Mouse (Mus musculus) midbrain, postnatal 0 days (tissue): ENCODE results near the gene Lce1c. TPM values are rescaled to one million over a fixed set of nuclear protein-coding genes. Genes with fewer than 3 reads are reported as not detected.
"Not testable (repeated sequence)": the region's sequence is repeated elsewhere in the genome, so short reads cannot be mapped to it uniquely, and the experiment has no call there.

ENCODE experiments used
- ATAC-seq: fragments of 200-750 bp; cut with Nextera tagmentation; 2 replicates; pipeline ENCODE4 v1.8.0; 2017; ENCODE audit warnings: moderate number of reproducible peaks, mild to moderate bottlenecking, moderate TSS enrichment, moderate library complexity; ENCODE audit not compliant: low FRiP score
- DNase-seq: peaks from one replicate; pipeline ENCODE4 v3.0.0-alpha.2; 2015; ENCODE audit warnings: low spot score
- H3K27ac ChIP-seq: fragments of 300-500 bp; sonication (generic); 2 replicates; pipeline ENCODE4 v1.5.1; 2014; ENCODE audit warnings: low read depth, mild to moderate bottlenecking, low read length, mixed read lengths
- H3K27me3 ChIP-seq: fragments of 300-500 bp; sonication (generic); 2 replicates; pipeline ENCODE4 v1.6.1; 2014; ENCODE audit warnings: low read length, control low read depth, mixed read lengths; ENCODE audit not compliant: insufficient read depth
- H3K36me3 ChIP-seq: fragments of 300-500 bp; sonication (generic); 2 replicates; pipeline ENCODE4 v1.6.1; 2014; ENCODE audit warnings: low read length, control low read depth, mixed read lengths; ENCODE audit not compliant: insufficient read depth
- H3K4me1 ChIP-seq: fragments of 300-500 bp; sonication (generic); 2 replicates; pipeline ENCODE4 v1.6.1; 2014; ENCODE audit warnings: mild to moderate bottlenecking, control low read depth, antibody characterized with exemption, low read length, mixed read lengths; ENCODE audit not compliant: insufficient read depth
- H3K4me2 ChIP-seq: fragments of 300-500 bp; sonication (generic); 2 replicates; pipeline ENCODE4 v1.6.1; 2014; ENCODE audit warnings: low read depth, mild to moderate bottlenecking, low read length, mixed read lengths; ENCODE audit not compliant: poor library complexity, severe bottlenecking
- H3K4me3 ChIP-seq: fragments of 300-500 bp; sonication (generic); 2 replicates; pipeline ENCODE4 v1.5.1; 2014; ENCODE audit warnings: low read depth, mild to moderate bottlenecking, low read length, moderate library complexity
- H3K9ac ChIP-seq: fragments of 300-500 bp; sonication (generic); replicated peaks from 2 replicates; pipeline ENCODE4 v1.6.1; 2014; ENCODE audit warnings: mild to moderate bottlenecking, low read length, moderate library complexity, mixed read lengths; ENCODE audit not compliant: poor library complexity, severe bottlenecking
- H3K9me3 ChIP-seq: fragments of 300-500 bp; sonication (generic); 2 replicates; pipeline ENCODE4 v1.6.1; 2016; ENCODE audit warnings: low read length, control low read depth
- CTCF ChIP-seq: IDR thresholded peaks from 2 replicates; pipeline ENCODE4 v1.5.1; 2016; ENCODE audit warnings: antibody characterized with exemption, mild to moderate bottlenecking
- WGBS: fragments of 180-500 bp; shearing (Covaris S2); extraction: QIAGEN DNeasy Blood & Tissue Kit; methylation state at CpG from one replicate; pipeline ENCODE4 v1.1.7; 2014; 5-methylcytosine and 5-hydroxymethylcytosine counted together
- polyA plus RNA-seq: library from polyadenylated mRNA; unstranded; fragments of >200 nt; fragmentation: Nextera tagmentation; extraction: Ambion mirVana; gene quantifications from 2 replicates; pipeline ENCODE4 v1.2.1, GENCODE M21; 2015
- total RNA-seq: library from RNA; depleted of rRNA; stranded (reverse); fragments of >200 nt; gene quantifications from 2 replicates; pipeline ENCODE4 v1.2.3, GENCODE M21; 2014

Lce1c gene
- total and polyA plus RNA-seq, 2 experiments from 2014 or later, result 4.8 TPM; not detected in 1

DNA sequence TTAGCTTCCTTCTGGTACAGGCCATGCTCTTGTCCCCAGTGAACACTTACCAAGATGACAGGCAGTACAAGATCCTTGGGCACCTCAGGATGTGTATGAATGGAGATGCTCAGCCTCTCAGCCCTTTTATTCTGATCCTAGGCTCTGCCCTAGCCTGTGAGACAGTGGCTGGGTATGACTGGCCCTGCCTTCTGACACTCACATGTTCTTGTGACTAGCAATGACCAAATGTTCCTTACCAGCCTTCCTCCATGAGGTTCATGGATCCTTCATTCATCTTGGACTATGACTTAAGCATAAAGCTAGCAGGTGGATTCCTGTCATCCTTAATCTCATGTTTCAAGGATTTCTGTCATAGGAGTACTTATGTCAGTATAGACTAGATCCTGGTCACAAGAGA is 8.8 kb upstream of the Lce1c start, which contains the start of gene Lce1a2:
TSS of gene Lce1a2 (minus strand) at position 101 of the 400 bp plus-strand sequence.
- DNase-seq, result no peak
- Histone ChIP-seq H3K4me3 (no peak within 1 kb of the TSS), H3K27ac (no peak within 1 kb of the TSS), H3K4me2 (no peak within 1 kb of the TSS), H3K27me3 (no peaks in the 10 kb centered on the region), H3K36me3 (no peaks in the 10 kb centered on the region), H3K9me3 (no peaks in the 10 kb centered on the region), H3K9ac (no peak within 1 kb of the TSS), H3K4me1 (no peaks in the 10 kb centered on the region)
- no peak for TF ChIP-seq CTCF
- no peak for ATAC-seq

DNA sequence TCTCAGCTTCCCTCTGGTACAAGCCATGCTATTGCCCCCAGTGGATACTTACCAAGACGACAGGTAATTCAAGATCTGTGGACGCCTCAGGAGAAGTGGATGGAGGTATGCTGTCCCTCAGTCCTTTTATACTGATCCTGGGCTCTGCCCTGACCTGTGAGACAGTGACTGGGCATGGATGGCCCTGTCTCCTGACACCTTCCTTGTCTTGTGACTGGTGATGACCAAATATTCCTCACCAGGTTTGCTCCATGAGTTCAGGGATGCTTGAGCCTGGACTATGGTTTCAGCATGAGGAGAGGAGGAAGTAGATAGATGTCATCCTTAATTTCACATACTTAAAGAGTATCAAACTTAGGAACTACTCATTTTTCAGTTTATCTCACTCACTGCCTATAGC is 8.1 kb downstream of the Lce1c start, which contains the start of gene Lce1d:
TSS of gene Lce1d (minus strand) at position 101 of the 400 bp plus-strand sequence.
- ATAC-seq (no peak), DNase-seq (no peak)
- Histone ChIP-seq H3K9ac (no peak within 1 kb of the TSS), H3K27me3 (no peaks in the 10 kb centered on the region), H3K27ac (no peak within 1 kb of the TSS), H3K36me3 (no peaks in the 10 kb centered on the region), H3K4me2 (no peak within 1 kb of the TSS), H3K4me3 (no peak within 1 kb of the TSS), H3K9me3 (no peaks in the 10 kb centered on the region), H3K4me1 (no peaks in the 10 kb centered on the region)
- TF ChIP-seq CTCF, result no peak
- 84% methylated on average over 2 of the region's 2 CpGs for WGBS

DNA sequence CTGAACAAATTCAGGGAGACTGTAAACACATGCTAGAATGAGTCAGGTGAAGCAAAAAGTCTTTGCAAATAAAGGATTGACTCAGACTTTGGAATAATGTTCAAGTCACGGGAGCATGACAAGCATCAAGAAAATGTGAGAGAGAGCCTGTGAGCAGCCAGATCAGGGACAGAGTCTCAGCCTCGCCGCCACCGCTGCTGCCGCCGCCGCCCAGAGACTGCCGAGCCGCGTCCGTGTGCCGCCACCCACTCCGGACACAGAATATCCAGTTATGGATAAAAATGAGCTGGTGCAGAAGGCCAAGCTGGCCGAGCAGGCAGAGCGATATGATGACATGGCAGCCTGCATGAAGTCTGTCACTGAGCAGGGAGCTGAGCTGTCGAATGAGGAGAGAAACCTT is 10.1 kb downstream of the Lce1c start:
- 89% methylated on average over 16 of the region's 16 CpGs for WGBS
- H3K4me3 ChIP-seq, H3K27ac ChIP-seq, H3K4me1 ChIP-seq, H3K4me2 ChIP-seq, DNase-seq, H3K9me3 ChIP-seq, H3K27me3 ChIP-seq, H3K36me3 ChIP-seq, ATAC-seq, H3K9ac ChIP-seq: not testable (repeated sequence)

DNA sequence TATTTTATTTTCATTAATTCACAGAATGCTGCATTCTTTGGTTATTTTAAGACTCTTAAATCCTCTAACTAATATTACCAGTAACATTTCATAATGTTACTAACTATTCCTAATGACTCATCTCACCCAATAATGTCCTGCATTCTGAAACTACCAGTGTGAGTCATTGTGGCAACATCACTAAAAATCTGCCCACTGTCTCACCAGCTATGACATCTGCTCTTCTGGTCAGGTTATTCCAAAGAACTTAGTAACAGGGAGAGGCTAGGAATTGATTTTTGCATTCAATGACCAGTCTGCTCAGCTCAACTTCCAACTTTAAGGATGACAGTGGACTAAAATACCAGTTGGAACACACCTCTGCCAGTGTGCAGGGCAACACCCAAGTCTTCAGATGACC is 12.6 kb downstream of the Lce1c start:
- no peak overlapping the region for H3K4me3 ChIP-seq
- H3K27me3 ChIP-seq, result no peaks in the 10 kb centered on the region
- no peak for TF ChIP-seq CTCF
- H3K36me3 ChIP-seq, result no peaks in the 10 kb centered on the region
- no peaks in the 10 kb centered on the region for H3K4me1 ChIP-seq
- DNase-seq (no peak), ATAC-seq (no peak)
- no peak overlapping the region for H3K4me2 ChIP-seq
- H3K9ac ChIP-seq, result no peak overlapping the region
- H3K9me3 ChIP-seq, result no peaks in the 10 kb centered on the region
- H3K27ac ChIP-seq, result no peak overlapping the region

DNA sequence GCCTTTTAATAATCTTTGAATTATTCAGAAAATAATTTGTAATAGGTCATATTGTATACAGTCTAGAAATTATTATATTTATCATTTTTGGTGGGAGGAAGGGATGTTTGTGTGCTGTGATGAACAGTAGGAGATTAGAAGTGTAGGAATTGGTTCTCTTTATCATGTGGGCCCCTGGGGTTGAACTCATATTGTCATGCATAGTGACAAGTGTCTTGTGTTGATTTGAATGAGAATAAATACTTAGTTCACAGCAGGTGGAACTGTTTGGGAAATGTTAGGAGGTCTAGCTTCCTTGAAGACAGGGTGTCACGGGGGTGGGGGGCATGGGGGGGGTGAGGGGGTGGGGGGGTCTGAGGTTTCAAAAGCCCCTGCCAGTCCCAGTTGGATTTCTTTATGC is 15.6 kb downstream of the Lce1c start:
- ATAC-seq (no peak), DNase-seq (no peak)
- Histone ChIP-seq H3K4me3 (no peak overlapping the region), H3K9ac (no peak overlapping the region), H3K36me3 (no peaks in the 10 kb centered on the region), H3K27me3 (no peaks in the 10 kb centered on the region), H3K4me2 (no peak overlapping the region), H3K4me1 (no peaks in the 10 kb centered on the region), H3K9me3 (no peaks in the 10 kb centered on the region), H3K27ac (no peak overlapping the region)
- WGBS, result 7% methylated on average over 1 of the region's 1 CpGs
- TF ChIP-seq CTCF, result no peak

DNA sequence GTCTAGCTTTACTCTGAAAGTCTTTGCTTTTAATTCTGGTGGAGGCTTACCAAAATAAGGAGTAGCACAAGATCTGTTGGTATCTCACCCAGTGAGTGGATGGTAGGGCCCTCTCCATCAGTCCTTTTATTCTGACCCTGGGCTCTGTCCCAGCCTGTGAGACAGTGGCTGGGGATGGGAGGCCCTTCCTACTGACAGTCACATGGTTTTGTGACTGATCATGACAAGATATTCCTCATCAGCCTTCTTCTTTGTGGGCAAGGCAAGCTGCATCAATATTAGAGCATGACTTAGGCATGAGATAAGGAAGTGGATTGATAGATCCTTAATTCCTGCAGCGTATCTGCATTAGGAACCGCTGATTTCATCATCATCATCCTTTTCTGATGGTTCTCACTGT is 29.9 kb downstream of the Lce1c start, which contains the start of gene Lce1e:
TSS of gene Lce1e (minus strand) at position 101 of the 400 bp plus-strand sequence.
- Histone ChIP-seq H3K36me3 (no peaks in the 10 kb centered on the region), H3K4me2 (no peak within 1 kb of the TSS), H3K9me3 (no peaks in the 10 kb centered on the region), H3K4me3 (no peak within 1 kb of the TSS), H3K4me1 (no peaks in the 10 kb centered on the region), H3K27ac (no peak within 1 kb of the TSS), H3K27me3 (no peaks in the 10 kb centered on the region), H3K9ac (no peak within 1 kb of the TSS)
- DNase-seq (no peak), ATAC-seq (no peak)
- 86% methylated on average over 2 of the region's 2 CpGs for WGBS
- no peak for TF ChIP-seq CTCF
